Mouse (Mus musculus) left cerebral cortex, adult 9 months (tissue): Measurements from ENCODE around the gene Hist1h4b.

ENCODE experiments used
- DNase-seq, 2 experiments: peaks; one replicate each; pipeline ENCODE4 v3.0.0; 2022; ENCODE audit warnings: low spot score in 2 of 2

The Hist1h4b gene

GRCm38 (mm10) chr13:23740256-23740840, 16.5 kb upstream of the Hist1h4b start:
- DNase-seq = no peak

GRCm38 (mm10) chr13:23740910-23741309, 15.9 kb upstream of the Hist1h4b start:
- DNase-seq = no peak

- no peak for DNase-seq
Measured at GRCm38 (mm10) chr13:23742007-23742406, 14.8 kb upstream of the Hist1h4b start.

GRCm38 (mm10) chr13:23743215-23743614, 13.6 kb upstream of the Hist1h4b start:
- no peak for DNase-seq

- no peak for DNase-seq
Measured at GRCm38 (mm10) chr13:23743963-23744362, 12.8 kb upstream of the Hist1h4b start.

- no peak for DNase-seq
Measured at GRCm38 (mm10) chr13:23744421-23745380, 12.1 kb upstream of the Hist1h4b start.

- DNase-seq = peak in 1 of 2 experiments; percentile 90
Measured at GRCm38 (mm10) chr13:23745381-23746161, 11.2 kb upstream of the Hist1h4b start, which contains the start of gene Hist1h3c. Gene Hist1h3c (minus strand): TSS chr13:23745602.

- DNase-seq = peak; percentile 82 to 95
Measured at GRCm38 (mm10) chr13:23746201-23747080, 10.4 kb upstream of the Hist1h4b start, which contains the start of gene Hist1h2bb. Gene Hist1h2bb (plus strand): TSS chr13:23746734.

DNA sequence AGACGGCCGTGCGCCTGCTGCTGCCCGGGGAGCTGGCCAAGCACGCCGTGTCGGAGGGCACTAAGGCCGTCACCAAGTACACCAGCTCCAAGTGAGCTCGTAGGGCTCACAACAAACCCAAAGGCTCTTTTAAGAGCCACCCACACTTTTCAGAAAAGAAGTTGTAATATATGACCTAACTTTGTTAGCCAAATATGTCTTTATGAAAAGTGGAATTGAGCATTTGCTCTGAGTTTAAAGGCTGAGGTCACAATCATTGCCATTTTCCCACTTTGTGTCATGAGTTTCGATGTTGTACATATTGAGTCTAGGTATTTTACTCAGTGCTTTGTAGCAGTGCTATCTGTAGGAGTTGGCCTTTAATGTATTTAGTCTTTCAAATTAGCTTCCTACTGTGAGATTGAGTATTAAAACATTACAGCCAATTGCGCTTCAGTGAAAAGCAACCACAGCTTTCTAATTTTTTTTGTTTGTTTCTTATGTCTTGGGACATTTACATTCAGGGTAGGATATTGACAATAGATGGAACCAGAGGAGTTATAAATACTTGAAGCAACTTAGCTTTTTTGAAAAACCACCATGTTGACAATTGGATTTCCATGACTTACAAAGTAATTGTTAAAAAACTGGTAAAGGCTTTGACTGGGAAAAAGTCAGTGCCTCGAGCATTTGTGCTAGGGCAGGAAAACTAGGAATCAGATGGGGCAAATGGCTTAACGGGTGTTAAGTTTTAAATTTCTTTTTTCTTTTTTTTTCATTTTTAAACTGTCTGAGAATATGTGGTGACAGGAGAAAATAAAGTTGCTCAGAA, 9.5 kb upstream of the Hist1h4b start:
- DNase-seq = no peak

DNA sequence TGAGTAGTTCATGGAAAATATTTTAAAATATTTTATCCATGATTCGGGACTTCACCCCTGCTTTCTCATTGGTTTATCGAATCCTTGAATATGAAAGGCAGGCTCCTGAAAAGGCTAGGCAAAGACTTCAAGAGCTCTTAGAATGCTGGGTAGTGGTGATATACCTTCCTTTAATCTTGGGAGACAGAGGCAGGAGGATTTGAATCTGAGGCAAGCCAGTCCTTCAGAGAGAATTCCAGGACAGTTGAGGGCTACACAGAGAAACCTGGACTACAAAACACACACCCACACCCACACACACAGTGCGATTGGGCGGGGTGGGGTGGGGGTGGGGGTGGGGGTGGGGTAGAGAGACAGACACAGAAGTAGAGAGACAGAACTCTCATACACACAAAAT, 8.9 kb upstream of the Hist1h4b start:
- DNase-seq = no peak

GRCm38 (mm10) chr13:23749563-23750121, 7.2 kb upstream of the Hist1h4b start:
- no peak for DNase-seq

DNA sequence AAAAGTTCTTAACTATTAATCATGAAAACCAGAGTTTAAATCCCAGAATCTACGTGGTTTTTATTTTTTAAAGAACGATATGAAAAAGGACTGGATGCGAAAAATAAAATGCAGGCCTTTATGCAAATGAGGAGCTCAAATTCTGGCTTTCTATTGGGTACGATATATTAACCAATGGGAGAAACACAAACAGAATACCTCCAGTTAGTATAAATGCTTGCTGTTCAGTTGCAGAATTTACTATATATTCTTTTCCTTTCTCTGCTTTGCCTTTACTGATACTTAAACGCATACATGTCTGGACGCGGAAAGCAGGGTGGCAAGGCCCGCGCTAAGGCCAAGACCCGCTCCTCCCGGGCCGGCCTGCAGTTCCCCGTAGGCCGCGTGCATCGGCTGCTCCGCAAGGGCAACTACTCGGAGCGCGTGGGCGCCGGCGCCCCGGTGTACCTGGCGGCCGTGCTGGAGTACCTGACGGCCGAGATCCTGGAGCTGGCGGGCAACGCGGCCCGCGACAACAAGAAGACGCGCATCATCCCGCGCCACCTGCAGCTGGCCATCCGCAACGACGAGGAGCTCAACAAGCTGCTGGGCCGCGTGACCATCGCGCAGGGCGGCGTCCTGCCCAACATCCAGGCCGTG, 5.9 kb upstream of the Hist1h4b start, which contains the start of gene Hist1h2ab:
TSS of gene Hist1h2ab (plus strand) at position 288 of the 639 bp plus-strand sequence.
- DNase-seq = peak in 1 of 2 experiments; percentile 44

GRCm38 (mm10) chr13:23751478-23751956, 5.3 kb upstream of the Hist1h4b start:
- DNase-seq = no peak

DNA sequence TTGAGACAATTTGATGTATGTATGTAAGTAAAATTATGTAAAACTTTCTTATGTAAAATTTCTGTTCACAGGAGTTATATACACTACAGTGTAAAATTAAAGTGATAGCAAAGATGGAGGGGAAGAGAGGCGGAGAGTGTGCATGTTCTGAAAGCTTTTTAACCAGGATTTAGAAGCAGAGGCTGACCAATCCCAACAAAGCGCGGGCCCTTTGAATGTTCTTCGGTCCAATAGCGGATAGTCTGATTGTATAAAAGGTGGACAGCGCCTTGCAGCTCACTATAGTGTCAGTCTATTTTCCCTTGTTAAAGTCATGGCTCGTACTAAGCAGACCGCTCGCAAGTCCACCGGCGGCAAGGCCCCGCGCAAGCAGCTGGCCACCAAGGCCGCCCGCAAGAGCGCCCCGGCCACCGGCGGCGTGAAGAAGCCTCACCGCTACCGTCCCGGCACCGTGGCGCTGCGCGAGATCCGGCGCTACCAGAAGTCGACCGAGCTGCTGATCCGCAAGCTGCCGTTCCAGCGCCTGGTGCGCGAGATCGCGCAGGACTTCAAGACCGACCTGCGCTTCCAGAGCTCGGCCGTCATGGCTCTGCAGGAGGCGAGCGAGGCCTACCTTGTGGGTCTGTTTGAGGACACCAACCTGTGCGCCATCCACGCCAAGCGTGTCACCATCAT, 4.6 kb upstream of the Hist1h4b start, which contains the start of gene Hist1h3b:
TSS of gene Hist1h3b (plus strand) at position 201 of the 675 bp plus-strand sequence.
- peak in 1 of 2 experiments; percentile 96 for DNase-seq

DNA sequence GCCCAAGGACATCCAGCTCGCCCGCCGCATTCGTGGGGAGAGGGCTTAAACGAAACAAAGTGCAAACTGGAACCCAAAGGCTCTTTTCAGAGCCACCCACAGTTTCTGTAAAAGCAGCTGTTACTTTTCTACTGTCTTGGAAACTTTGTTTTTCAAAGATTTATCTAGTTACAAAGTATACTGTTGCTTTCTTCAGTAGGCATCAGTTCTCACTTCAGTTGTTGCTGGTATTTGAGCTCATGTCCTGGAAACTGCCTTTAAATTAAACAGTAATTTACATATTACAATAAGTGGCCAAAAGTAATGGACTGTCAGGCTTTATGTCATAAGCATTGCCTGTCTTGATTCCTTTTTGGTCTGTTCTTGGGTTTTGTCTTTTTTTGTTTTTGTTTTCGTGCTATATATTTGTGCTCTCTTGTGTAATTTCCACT, 4.1 kb upstream of the Hist1h4b start:
- no peak for DNase-seq

DNA sequence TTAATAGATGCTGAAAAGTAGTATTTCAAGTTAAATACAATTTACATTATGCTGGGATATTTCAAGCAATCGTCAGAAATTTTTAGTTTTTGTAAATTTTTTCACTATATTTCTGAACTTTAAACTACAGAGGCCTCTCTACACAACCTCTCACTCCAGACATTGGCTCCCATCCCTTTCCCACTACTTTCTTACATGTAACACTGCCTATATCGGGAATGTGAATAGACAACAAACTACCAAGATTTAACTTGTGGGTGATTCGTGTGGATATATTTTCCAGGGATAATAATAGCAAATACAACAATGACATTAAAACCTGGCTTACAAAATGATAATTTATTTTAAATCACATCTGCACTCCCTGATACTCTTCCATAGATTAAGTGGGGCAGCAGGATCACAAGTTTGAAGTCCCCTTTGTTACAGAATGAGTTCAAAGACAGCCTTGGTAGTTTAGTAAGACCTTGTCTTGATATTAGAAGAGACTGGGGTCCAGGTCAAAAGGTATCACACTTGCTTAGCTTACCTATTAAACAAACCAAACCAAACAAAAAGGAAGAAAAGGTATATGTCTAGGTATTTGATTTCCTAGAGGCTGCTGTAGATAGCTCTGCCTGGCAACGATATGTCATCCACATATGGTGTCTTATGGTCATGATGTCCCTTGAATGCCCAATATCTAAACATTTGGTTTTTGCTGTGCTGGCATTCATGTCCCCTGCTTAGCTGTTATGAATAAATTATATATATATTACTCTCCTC, 3.3 kb upstream of the Hist1h4b start:
- no peak for DNase-seq

DNA sequence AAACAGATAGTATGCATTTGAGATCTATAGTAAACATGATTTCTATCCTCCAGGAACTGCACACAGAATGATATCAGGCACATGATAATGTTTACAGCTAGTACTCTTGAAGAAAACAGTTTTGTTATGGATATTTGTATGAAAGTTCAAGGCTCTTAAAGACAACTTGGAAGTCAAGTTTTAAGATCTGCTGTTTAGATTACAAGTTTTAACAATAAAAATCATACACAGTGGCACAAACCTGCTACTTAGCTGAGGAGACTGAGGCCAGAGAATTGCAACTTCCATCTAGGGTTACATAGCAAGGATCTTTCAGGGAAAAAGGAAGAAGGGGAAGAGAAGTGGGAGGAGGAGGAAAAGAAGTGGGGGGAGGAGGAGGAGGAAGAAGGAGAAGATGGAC, 1.8 kb upstream of the Hist1h4b start:
- DNase-seq = no peak
